Comparison of ENCODE assay signal across 7 mouse cellular contexts in the genomic region with DNA sequence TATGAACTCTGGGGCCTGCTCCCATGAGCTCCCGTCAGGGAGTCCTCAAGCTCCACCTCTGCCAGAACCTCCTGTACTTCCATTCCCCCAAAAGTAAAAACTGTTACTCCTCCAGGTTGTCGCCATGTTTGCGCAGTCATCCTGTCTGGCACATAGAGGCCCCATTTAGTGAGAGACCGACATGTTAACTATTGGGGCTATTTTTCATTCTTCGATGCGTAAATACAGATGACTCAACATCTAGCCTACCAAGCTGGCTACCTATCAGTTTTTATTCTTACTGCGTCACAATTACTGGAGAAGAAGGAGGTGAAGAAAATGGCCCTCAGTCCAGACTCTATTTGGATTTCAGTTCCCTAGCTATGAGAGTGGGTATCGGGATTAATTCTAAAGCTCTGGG.
DNase-seq lines count a peak whose midpoint lies in the region; ATAC-seq and TF ChIP-seq lines count a peak whose summit lies in the region.

No protein-coding gene starts in this region.

- H3K9ac ChIP-seq in lung, embryonic 16.5 days (ENCODE audit: low read length) = no peak overlapping the region
- H3K9ac ChIP-seq in intestine, postnatal 0 days (ENCODE audit: low read depth, low read length) = no peak overlapping the region

- H3K27ac ChIP-seq in lung, embryonic 16.5 days (ENCODE audit: low read length) = no peak overlapping the region
- no peak overlapping the region for H3K27ac ChIP-seq in embryonic fibroblast, embryonic 13.5 days (ENCODE audit: insufficient read depth, low read length)
- no peak overlapping the region for H3K27ac ChIP-seq in intestine, postnatal 0 days (ENCODE audit: low read depth, low read length)
- H3K27ac ChIP-seq in olfactory bulb, adult 2 months (ENCODE audit: insufficient read depth, low read depth, low read length) = peak overlapping the region; percentile 99

- no peak for DNase-seq in lung, postnatal 36 days
- no peak for DNase-seq in natural killer cell, adult 2 months (ENCODE audit: low spot score in 2 of 2)
- no peak for DNase-seq in ovary, postnatal 14 days (ENCODE audit: low spot score)

- H3K4me2 ChIP-seq in lung, embryonic 16.5 days (ENCODE audit: low read depth, low read length) = peak overlapping the region; percentile 100
- H3K4me2 ChIP-seq in intestine, postnatal 0 days (replicated peaks; ENCODE audit: low read depth) = peak overlapping the region; percentile 100

- 71% methylated on average over 8 of the region's 8 CpGs for WGBS in lung, embryonic 16.5 days
- 77% methylated on average over 8 of the region's 8 CpGs for WGBS in intestine, postnatal 0 days
- 31% methylated on average over 8 of the region's 8 CpGs for WGBS in olfactory bulb, adult 2 months

- peaks cover 19% of the 10 kb centered on the region for H3K4me1 ChIP-seq in lung, embryonic 16.5 days (replicated peaks; ENCODE audit: control insufficient read depth, insufficient read depth, low read length)
- no peaks in the 10 kb centered on the region for H3K4me1 ChIP-seq in embryonic fibroblast, embryonic 13.5 days (ENCODE audit: control insufficient read depth, insufficient read depth, low read length)
- H3K4me1 ChIP-seq in intestine, postnatal 0 days (replicated peaks; ENCODE audit: control insufficient read depth, insufficient read depth, low read length) = peaks cover 9% of the 10 kb centered on the region; the same call in 1 of the 2 replicates
- H3K4me1 ChIP-seq in olfactory bulb, adult 2 months (ENCODE audit: control insufficient read depth, insufficient read depth, low read length) = peaks cover 9% of the 10 kb centered on the region; the same call in 1 of the 2 replicates

- TF ChIP-seq CTCF in embryonic fibroblast, embryonic 13.5 days (IDR thresholded peaks at IDR 0.05; ENCODE audit: borderline replicate concordance, insufficient read depth, low read length) = no peak
- TF ChIP-seq CTCF in intestine, postnatal 0 days (IDR thresholded peaks at IDR 0.05; ENCODE audit: low read depth) = no peak
- TF ChIP-seq CTCF in olfactory bulb, adult 2 months (IDR thresholded peaks at IDR 0.05; ENCODE audit: insufficient read depth, low read depth, low read length) = no peak

- no peaks in the 10 kb centered on the region for H3K36me3 ChIP-seq in lung, embryonic 16.5 days (ENCODE audit: control insufficient read depth, insufficient read depth, low read length)
- no peaks in the 10 kb centered on the region for H3K36me3 ChIP-seq in intestine, postnatal 0 days (ENCODE audit: control insufficient read depth, insufficient read depth)

- no peak for ATAC-seq in lung, embryonic 16.5 days (ENCODE audit: low read depth)
- ATAC-seq in intestine, postnatal 0 days = no peak

- no peak for TF ChIP-seq POLR2A in embryonic fibroblast, embryonic 13.5 days (IDR thresholded peaks at IDR 0.05; ENCODE audit: low read depth, low read length)
- no peak for TF ChIP-seq POLR2A in olfactory bulb, adult 2 months (IDR thresholded peaks at IDR 0.05; ENCODE audit: insufficient read depth, low read depth, low read length)

- H3K9me3 ChIP-seq in lung, embryonic 16.5 days (ENCODE audit: control insufficient read depth, low read length) = no peaks in the 10 kb centered on the region
- H3K9me3 ChIP-seq in intestine, postnatal 0 days (ENCODE audit: control insufficient read depth) = no peaks in the 10 kb centered on the region

- peak overlapping the region; percentile 74 for H3K4me3 ChIP-seq in lung, embryonic 16.5 days (ENCODE audit: low read length)
- H3K4me3 ChIP-seq in embryonic fibroblast, embryonic 13.5 days (ENCODE audit: insufficient read depth, low read length) = peak overlapping the region; percentile 54
- H3K4me3 ChIP-seq in intestine, postnatal 0 days (ENCODE audit: low read depth, low read length) = peak overlapping the region; percentile 65; the same call in 1 of the 2 replicates
- peak overlapping the region; percentile 98 for H3K4me3 ChIP-seq in olfactory bulb, adult 2 months (ENCODE audit: insufficient read depth, low read depth, low read length)

- peaks cover 49% of the 10 kb centered on the region for H3K27me3 ChIP-seq in lung, embryonic 16.5 days (ENCODE audit: control insufficient read depth, insufficient read depth, low read depth, low read length)
- H3K27me3 ChIP-seq in intestine, postnatal 0 days (replicated peaks; ENCODE audit: control insufficient read depth, insufficient read depth, low read length) = peaks cover 42% of the 10 kb centered on the region
